Mouse (Mus musculus) G1E (cell line): ENCODE measurements around the gene Rasl10b. TPM values are rescaled to one million over a fixed set of nuclear protein-coding genes. Genes with fewer than 3 reads are reported as not detected.

ENCODE experiments used
- ATAC-seq: 2 replicates; pipeline ENCODE4 v1.8.0; 2016; ENCODE audit warnings: mild to moderate bottlenecking; ENCODE audit not compliant: insufficient number of reproducible peaks, poor library complexity, low FRiP score, severe bottlenecking; ENCODE audit errors: extremely low read depth
- DNase-seq: peaks from one replicate; pipeline ENCODE4 v3.0.0; 2012; ENCODE audit warnings: low spot score
- H3K27me3 ChIP-seq: 2 replicates; pipeline ENCODE4 v1.6.1; 2012; ENCODE audit warnings: mild to moderate bottlenecking, low read length, inconsistent platforms; ENCODE audit not compliant: insufficient read depth
- H3K36me3 ChIP-seq: replicated peaks from 2 replicates; pipeline ENCODE3; 2012; ENCODE audit warnings: mild to moderate bottlenecking, inconsistent platforms
- H3K4me1 ChIP-seq: 2 replicates; pipeline ENCODE4 v1.6.1; 2012; ENCODE audit warnings: low read depth, low read length, inconsistent platforms, mixed read lengths; ENCODE audit not compliant: insufficient read depth
- H3K4me3 ChIP-seq: 2 replicates; pipeline ENCODE4 v1.5.1; 2012; ENCODE audit warnings: low read depth, mild to moderate bottlenecking, inconsistent platforms, low read length, moderate library complexity, mixed read lengths
- H3K9me3 ChIP-seq: replicated peaks from 2 replicates; pipeline ENCODE4 v1.6.1; 2012; ENCODE audit warnings: inconsistent platforms
- CTCF ChIP-seq: IDR thresholded peaks from 2 replicates; pipeline ENCODE4 v1.5.1; 2012; ENCODE audit warnings: low read depth, low read length, inconsistent platforms, mixed read lengths
- GATA1 ChIP-seq: IDR thresholded peaks from 2 replicates; pipeline ENCODE4 v1.6.1; 2012; ENCODE audit warnings: borderline replicate concordance, low read length, inconsistent platforms, mixed read lengths
- GATA2 ChIP-seq: IDR thresholded peaks from 2 replicates; pipeline ENCODE4 v1.6.1; 2012; ENCODE audit warnings: low read depth, low read length, inconsistent platforms, borderline replicate concordance
- POLR2AphosphoS5 ChIP-seq: IDR thresholded peaks from 2 replicates; pipeline ENCODE4 v1.6.1; 2012; ENCODE audit warnings: low read depth, low read length, inconsistent platforms; ENCODE audit not compliant: insufficient replicate concordance
- TAL1 ChIP-seq: conservative IDR thresholded peaks from 2 replicates; pipeline ENCODE4 v1.6.1; 2012; ENCODE audit warnings: low read depth, low read length, inconsistent platforms, mixed read lengths
- polyA plus RNA-seq: library from polyadenylated mRNA; stranded (reverse); fragments of >175 nt; gene quantifications from 2 replicates; pipeline ENCODE4 v1.2.3, GENCODE M21; 2012
- total RNA-seq, 2 experiments: library from RNA; stranded (forward) in 1 of 2; stranded (reverse) in 1 of 2; fragments of 200-1000 nt in 1 of 2; fragments of >200 nt in 1 of 2; fragmentation: Nextera tagmentation in 1 of 2; gene quantifications; 2 replicates each; pipeline ENCODE4 v1.2.3; 2014 to 2017

Gene Rasl10b
- total and polyA plus RNA-seq, 3 experiments, result 0.09 TPM; not detected in 2

DNA sequence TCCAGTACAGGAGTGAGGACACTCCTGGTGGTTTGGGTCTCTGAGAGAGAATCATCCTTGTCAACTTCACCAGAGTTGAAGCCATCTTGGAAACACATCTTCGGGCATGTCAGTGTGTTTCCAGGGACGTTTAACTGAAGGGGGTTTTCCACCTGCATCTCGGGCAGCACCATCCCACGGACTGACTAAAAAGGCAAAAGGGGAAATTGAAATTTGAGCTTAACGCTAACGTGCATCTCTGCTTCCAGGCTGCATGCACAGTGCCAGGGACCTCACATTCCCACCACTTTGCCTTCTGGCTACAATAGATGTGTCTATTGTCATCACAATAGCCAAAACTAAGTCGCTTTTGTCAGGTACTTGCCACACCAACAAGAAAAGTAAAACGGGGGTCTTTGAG, 695 bp upstream of the Rasl10b start:
- peaks cover 30% of the 10 kb centered on the region for H3K27me3 ChIP-seq
- H3K4me3 ChIP-seq, result no peak overlapping the region
- H3K4me1 ChIP-seq, result no peaks in the 10 kb centered on the region
- no peaks in the 10 kb centered on the region for H3K9me3 ChIP-seq
- ATAC-seq (no peak), DNase-seq (no peak)
- H3K36me3 ChIP-seq, result peaks cover 26% of the 10 kb centered on the region
- TF ChIP-seq GATA1, result no peak
- no peak for TF ChIP-seq POLR2AphosphoS5
- TF ChIP-seq GATA2, result no peak
- no peak for TF ChIP-seq CTCF
- no peak for TF ChIP-seq TAL1

DNA sequence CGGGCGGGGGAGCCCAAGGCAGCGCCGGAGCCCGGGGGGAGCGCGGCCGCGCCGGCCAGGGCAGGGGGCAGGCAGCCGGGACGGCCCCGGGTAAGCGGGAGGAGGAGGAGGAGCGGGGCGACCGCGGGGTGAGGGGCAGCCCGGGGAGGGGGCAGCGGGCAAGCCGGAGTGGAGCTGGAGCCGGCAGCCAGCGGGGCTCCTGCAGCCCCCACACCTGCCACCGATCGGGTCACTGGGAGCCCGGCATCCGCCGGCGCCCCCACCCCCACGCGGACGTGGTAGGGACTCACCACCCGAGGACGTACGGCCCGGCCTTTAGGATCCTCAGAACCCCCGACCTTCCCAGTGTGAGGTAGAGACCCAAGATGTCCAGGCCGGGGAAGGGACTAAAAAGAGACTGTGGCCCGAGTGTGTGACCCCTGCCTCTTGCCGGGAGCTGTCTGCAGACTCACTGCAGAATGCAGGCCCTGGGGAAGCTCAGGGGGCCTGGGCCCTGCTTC, 905 bp downstream of the Rasl10b start:
- no peak overlapping the region for H3K4me3 ChIP-seq
- DNase-seq (no peak), ATAC-seq (no peak)
- H3K27me3 ChIP-seq, result peaks cover 30% of the 10 kb centered on the region
- TF ChIP-seq TAL1 (no peak), GATA1 (no peak)
- H3K4me1 ChIP-seq, result no peaks in the 10 kb centered on the region
- no peaks in the 10 kb centered on the region for H3K9me3 ChIP-seq
- H3K36me3 ChIP-seq, result peaks cover 10% of the 10 kb centered on the region

DNA sequence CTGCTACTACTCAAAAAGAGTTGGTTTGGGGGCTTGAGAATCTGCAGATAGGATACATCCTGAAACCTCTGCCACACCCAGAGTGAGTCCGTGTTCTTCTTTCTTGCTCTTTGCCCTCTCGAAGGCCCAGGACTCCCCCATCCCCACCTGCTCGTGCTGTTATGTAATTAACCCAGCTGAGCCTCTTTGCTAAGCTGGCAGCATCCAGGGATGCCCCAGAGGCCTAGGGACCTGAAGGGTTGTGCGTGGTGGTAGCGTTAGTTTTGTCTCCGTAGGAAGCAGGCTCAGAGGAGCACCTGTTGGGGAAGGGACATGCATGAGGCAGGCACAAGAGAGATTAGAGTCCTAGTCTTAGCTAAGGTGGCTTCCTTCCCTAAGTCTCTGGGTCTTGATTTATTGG, 1.6 kb downstream of the Rasl10b start:
- DNase-seq, result no peak
- Histone ChIP-seq H3K4me3 (no peak overlapping the region), H3K9me3 (no peaks in the 10 kb centered on the region), H3K36me3 (peaks cover 6% of the 10 kb centered on the region), H3K4me1 (no peaks in the 10 kb centered on the region), H3K27me3 (peaks cover 30% of the 10 kb centered on the region)
- TF ChIP-seq GATA2, result no peak
- TF ChIP-seq CTCF, result no peak
- no peak for ATAC-seq

DNA sequence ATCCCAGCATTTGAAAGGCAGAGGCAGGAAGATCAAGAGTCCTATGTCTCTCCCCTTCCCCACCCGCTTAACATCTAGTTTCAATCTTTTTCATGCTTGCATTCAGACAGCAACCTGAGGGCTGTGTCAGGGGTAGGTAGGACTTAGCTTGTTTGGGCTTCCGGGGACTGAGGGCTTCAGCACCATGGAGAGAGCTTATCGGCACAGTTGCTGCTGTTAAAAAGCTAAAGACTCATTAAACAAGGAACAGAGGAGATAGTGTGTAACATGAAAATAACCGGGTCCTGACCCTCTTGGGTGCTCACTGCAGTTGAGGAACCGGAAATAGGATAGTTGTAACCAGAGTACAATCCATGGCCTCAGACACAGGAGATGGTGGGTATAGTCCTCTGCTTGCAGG, 8.1 kb downstream of the Rasl10b start:
- Histone ChIP-seq H3K9me3 (peaks cover 3% of the 10 kb centered on the region; the same call in 1 of the 2 replicates), H3K4me3 (no peak overlapping the region), H3K27me3 (peaks cover 18% of the 10 kb centered on the region; the same call in 1 of the 2 replicates), H3K36me3 (no peaks in the 10 kb centered on the region), H3K4me1 (no peaks in the 10 kb centered on the region)
- TF ChIP-seq CTCF, result no peak
- no peak for TF ChIP-seq POLR2AphosphoS5
- TF ChIP-seq GATA2, result no peak
- no peak for TF ChIP-seq TAL1
- ATAC-seq (no peak), DNase-seq (peak; percentile 50)

DNA sequence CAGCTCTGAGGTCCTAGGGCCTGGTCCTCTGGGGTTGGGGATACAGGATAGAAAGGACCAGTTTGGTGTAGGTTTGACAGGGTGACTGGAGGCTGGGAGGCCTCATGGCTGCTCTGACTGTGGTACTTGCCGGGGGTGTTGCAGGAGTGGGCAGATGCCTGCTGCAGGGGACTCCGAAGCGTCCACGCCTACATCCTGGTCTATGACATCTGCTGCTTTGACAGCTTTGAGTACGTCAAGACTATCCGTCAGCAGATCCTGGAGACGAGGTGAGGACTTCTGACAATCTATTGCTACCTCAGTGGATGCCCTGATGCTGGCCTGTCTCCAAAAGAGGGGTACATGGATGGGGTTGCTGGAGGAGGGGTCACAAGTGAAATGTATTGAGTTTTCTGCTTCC, 8.8 kb downstream of the Rasl10b start:
- Histone ChIP-seq H3K4me3 (no peak overlapping the region), H3K27me3 (peaks cover 16% of the 10 kb centered on the region)
- DNase-seq, result no peak

DNA sequence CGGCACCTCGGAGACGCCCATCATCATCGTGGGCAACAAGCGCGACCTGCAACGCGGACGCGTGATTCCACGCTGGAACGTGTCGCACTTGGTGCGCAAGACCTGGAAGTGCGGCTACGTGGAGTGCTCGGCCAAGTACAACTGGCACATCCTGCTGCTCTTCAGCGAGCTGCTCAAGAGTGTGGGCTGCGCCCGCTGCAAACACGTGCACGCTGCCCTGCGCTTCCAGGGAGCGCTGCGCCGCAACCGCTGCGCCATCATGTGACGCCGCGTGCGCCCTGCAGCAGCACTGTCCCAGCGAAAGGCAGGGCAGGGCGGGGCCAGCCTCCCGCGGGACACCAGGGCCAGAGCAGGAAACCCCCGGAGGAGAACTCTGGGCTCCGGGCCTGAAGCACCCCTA, 9.6 kb downstream of the Rasl10b start:
- TF ChIP-seq GATA2 (no peak), CTCF (no peak), POLR2AphosphoS5 (no peak), GATA1 (no peak), TAL1 (no peak)
- peaks cover 20% of the 10 kb centered on the region for H3K27me3 ChIP-seq
- peaks cover 3% of the 10 kb centered on the region; the same call in 1 of the 2 replicates for H3K9me3 ChIP-seq
- no peak for DNase-seq
- H3K4me1 ChIP-seq, result no peaks in the 10 kb centered on the region
- ATAC-seq, result no peak
- H3K36me3 ChIP-seq, result no peaks in the 10 kb centered on the region
- H3K4me3 ChIP-seq, result peak overlapping the region; percentile 18; the same call in 1 of the 2 replicates

More for the DNA sequence above, 8.8 kb downstream of the Rasl10b start:
- Histone ChIP-seq H3K4me1 (no peaks in the 10 kb centered on the region), H3K36me3 (no peaks in the 10 kb centered on the region), H3K9me3 (peaks cover 3% of the 10 kb centered on the region; the same call in 1 of the 2 replicates)
- no peak for TF ChIP-seq GATA1
- no peak for TF ChIP-seq CTCF
- TF ChIP-seq POLR2AphosphoS5, result no peak
- no peak for TF ChIP-seq TAL1
- no peak for TF ChIP-seq GATA2
- no peak for ATAC-seq

DNA sequence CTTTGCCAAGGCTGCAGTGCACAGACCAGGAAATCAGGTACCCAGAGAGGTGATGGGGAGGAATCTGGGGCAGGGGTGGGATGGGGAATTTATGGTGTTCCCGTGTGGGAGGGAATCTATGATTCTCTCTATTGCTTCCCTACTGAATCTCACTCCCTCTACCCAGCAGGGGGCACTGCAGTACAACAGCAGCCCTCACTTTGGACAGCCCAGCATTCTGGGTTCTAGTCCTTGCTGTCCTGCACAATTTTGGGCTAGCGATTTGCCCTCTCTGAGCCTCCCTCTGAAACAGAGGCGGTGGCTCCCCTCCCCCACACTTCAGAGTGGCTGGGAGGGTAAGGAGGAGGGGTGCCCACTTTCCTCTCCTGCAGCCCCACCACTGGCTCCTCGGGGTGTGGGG, 11.4 kb downstream of the Rasl10b start:
- DNase-seq, result no peak
- Histone ChIP-seq H3K9me3 (peaks cover 3% of the 10 kb centered on the region; the same call in 1 of the 2 replicates), H3K4me1 (no peaks in the 10 kb centered on the region), H3K36me3 (no peaks in the 10 kb centered on the region), H3K27me3 (peaks cover 23% of the 10 kb centered on the region), H3K4me3 (no peak overlapping the region)
- TF ChIP-seq CTCF (no peak), GATA1 (no peak), TAL1 (no peak), POLR2AphosphoS5 (no peak), GATA2 (no peak)
- no peak for ATAC-seq
